25 mouse cellular contexts compared by ENCODE assay signal in genomic region chr10:122197703-122198102, GRCm38 (mm10).
"Had no signal": no experiment of that assay in that cellular context is flagged by ENCODE, and none has a peak within 500 bp of the region (broad histone marks: within the 10 kb centered on the region; RNA-seq: fewer than 3 reads in every experiment).

No protein-coding gene starts in this region.

- H3K9me3 ChIP-seq: heart, embryonic 13.5 days; heart, embryonic 15.5 days; hindbrain, embryonic 10.5 days; hindbrain, embryonic 12.5 days; intestine, embryonic 15.5 days; limb, embryonic 13.5 days; limb, embryonic 15.5 days; liver, embryonic 12.5 days had no signal

- H3K27ac ChIP-seq: heart, adult 2 months; heart, embryonic 13.5 days; heart, embryonic 15.5 days; hindbrain, embryonic 10.5 days; hindbrain, embryonic 12.5 days; hindbrain, embryonic 14.5 days; intestine, embryonic 15.5 days; layer of hippocampus, adult 2 months; limb, embryonic 13.5 days; limb, embryonic 15.5 days; liver, embryonic 12.5 days had no signal

- H3K9ac ChIP-seq: heart, embryonic 13.5 days; heart, embryonic 15.5 days; hindbrain, embryonic 12.5 days; hindbrain, embryonic 14.5 days; intestine, embryonic 15.5 days; limb, embryonic 13.5 days; limb, embryonic 15.5 days; liver, embryonic 12.5 days had no signal

- H3K36me3 ChIP-seq: heart, embryonic 13.5 days; heart, embryonic 15.5 days; hindbrain, embryonic 10.5 days; hindbrain, embryonic 12.5 days; intestine, embryonic 15.5 days; limb, embryonic 13.5 days; limb, embryonic 15.5 days; liver, embryonic 12.5 days had no signal

- H3K4me3 ChIP-seq: heart, adult 2 months; heart, embryonic 13.5 days; heart, embryonic 15.5 days; hindbrain, embryonic 10.5 days; hindbrain, embryonic 12.5 days; intestine, embryonic 15.5 days; layer of hippocampus, adult 2 months; limb, embryonic 13.5 days; limb, embryonic 15.5 days; liver, embryonic 12.5 days had no signal

- H3K4me1 ChIP-seq: heart, embryonic 13.5 days; heart, embryonic 15.5 days; hindbrain, embryonic 12.5 days; limb, embryonic 15.5 days; liver, embryonic 12.5 days had no signal

- DNase-seq: gastrocnemius, postnatal 14 days; gastrocnemius, postnatal 36 days; heart, adult 11 months; heart, adult 2 months; heart, postnatal 14 days; heart, postnatal 36 days; kidney, adult 18-20 months; kidney, adult 8-10 months; kidney, postnatal 10 days; kidney, postnatal 25 days; kidney, postnatal 4 days; left cerebral cortex, postnatal 4 days had no signal

- H3K27me3 ChIP-seq: heart, embryonic 13.5 days; heart, embryonic 15.5 days; hindbrain, embryonic 12.5 days; intestine, embryonic 15.5 days; limb, embryonic 13.5 days; limb, embryonic 15.5 days; liver, embryonic 12.5 days had no signal

- ATAC-seq: hindbrain, embryonic 16.5 days; inflammation-experienced regulatory T-cells, adult 6 months; intestine, embryonic 15.5 days; intestine, postnatal 0 days; liver, embryonic 12.5 days had no signal
